Mouse (Mus musculus) c-Kit-negative CD71-positive TER-119-positive erythroid progenitor cells, embryonic 14.5 days (primary cell): Measurements from ENCODE around the gene Cdc42.

Source experiments
- DNase-seq: peaks from one replicate; pipeline ENCODE4 v3.0.0-alpha.2; 2013; ENCODE audit warnings: low read depth, low spot score

Cdc42 gene

DNA sequence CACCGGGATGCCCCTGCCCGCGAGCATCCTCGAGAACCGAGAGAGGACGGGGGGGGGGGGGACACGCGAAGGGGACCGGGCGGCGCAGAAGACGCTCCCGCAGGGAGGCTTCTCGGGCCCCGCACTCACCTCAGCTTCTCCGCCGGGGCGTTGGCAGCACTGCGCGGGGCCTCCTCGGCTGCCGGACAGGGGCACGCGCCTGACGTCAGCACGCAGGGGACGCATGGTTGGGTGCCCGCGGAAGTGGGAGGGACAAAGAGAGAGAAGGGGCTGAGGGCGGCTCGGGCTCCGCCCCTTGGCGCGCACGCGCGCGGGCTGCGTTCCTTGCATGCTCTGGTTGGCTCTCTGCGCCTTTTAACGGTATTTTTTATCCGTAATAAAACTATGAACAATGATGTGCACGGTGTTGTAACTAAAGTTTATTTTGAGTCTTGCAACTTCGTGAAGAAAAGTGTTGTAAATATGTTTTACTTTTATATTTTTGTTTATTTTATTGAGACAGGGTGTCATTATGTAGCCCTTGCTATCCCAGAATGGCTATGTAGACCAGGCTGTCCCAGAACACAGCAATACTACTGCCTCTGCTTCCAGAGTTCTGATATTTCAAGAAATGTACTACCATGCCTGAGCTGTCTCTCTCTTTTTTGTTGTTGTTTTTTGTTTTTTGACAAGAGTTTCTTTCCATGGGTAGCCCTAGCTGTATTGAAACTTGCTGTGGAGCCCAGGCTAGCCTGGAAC is at the start of gene Cdc42:
Gene Cdc42 (minus strand): TSS at position 204 of the 738 bp plus-strand sequence.
- peak; percentile 89 for DNase-seq

DNA sequence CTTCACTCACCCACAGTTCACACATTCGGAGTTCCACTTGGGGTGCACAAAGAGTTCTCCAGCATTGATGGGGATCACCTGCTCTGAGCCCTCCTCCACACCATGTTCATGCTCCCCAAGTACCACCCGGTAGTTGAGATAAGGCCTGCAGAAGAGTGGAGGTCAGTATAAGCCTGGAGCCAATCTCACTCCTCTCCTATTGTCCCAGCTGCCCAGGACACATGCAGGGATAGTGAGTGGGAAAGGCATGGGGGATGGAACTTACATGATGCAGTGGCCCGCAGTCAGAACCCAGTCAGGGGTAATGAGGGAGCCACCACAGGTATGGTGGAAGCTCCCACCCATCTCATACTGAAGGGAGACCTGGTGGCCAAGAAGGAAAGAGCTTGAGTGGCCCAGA is 48.1 kb upstream of the Cdc42 start:
- DNase-seq = no peak

DNA sequence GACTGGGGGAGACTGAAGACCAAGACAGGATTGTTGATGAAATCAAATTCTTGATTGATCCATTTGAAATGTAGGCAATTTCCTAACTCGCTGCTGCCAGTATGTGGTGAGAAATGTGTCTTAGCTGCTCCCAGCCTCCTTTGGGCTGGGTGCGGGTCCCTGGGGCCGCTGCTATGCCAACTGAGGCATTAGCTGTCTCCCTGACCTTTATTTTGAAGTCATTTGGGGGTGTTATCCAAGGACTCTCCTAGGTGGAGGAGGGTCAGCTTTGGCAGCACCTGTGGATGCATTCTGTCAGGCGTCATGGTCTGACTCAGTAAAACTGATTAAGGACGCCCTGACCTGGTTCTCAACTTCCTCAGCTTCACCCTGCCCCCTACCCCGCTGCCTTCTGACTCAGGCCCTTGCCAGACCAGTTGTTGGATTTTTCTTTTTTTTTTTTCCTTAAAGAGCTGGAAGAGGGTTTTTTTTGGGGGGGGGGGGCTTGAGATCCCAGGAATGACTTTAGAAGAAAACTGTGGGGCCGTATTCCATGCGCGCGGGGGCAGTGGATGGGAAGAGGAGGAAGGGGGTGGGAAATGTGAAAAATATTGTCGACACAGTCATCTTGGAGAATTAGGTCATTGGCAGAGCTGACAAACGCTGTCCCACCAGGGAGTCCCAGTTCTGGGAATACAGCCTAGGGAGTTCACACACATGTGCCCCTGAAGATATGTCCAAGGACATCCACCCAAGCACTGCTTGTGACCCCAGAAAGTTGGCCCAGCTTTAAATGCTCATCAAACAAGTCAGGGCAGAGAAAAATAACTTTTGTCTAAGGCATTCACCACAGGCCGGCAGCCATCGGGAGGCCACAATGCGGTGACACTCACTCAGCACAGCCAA is 39.4 kb upstream of the Cdc42 start:
- DNase-seq = no peak

DNA sequence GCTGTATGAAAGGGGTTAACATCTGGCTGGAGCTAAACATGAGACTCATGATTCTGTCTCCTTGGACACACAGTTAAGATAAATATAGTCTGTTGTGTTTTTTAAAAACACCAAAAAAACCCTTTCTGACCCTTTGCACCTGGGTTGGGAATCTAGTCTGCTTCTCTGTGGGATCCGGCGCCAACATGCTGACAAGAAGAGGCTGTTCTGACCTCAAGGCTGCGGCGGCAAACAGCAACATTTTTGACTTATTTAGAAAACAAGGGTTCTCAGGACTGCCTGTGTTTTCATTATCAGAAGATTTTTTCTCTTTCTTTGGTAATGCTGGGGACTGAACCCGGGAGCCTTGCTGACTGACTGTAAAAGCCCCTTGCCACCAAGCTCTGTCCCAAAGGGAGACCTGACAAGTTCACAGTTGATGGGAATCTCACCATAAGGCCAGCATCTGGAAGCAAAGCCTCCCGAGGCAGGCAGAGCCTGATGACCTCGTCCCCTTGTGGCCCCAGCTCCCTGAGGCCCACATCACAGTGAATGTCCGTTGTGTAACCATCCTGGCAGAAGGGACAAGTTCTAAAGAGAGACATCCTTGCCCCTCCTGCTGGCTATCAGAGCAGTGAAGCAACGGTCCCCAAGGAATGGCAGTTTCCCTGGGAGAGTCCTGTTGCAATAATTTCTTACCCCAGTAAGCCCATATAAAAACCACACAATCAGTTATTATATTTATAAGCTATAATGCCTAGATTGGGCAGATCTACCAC is 36.0 kb upstream of the Cdc42 start:
- DNase-seq = no peak

DNA sequence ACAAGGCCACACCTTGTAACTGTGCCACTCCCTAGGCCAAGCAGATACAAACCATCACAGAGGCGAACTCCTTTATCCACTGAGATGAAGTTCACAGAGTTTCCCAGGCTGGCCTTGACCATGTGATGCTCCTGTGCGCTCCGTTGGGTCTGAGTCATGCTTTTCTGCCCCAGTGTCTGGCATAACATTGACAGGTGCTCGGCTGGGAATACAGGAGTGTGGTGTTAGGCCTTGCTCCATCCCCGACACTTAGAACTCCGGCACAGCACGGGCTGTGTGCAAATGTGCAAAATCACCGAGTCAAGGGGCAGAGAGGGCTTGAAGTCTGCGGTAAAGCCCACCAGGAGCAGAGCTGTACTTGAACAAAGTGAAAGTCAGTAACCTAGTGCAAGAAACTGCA is 35.4 kb upstream of the Cdc42 start:
- DNase-seq = no peak

DNA sequence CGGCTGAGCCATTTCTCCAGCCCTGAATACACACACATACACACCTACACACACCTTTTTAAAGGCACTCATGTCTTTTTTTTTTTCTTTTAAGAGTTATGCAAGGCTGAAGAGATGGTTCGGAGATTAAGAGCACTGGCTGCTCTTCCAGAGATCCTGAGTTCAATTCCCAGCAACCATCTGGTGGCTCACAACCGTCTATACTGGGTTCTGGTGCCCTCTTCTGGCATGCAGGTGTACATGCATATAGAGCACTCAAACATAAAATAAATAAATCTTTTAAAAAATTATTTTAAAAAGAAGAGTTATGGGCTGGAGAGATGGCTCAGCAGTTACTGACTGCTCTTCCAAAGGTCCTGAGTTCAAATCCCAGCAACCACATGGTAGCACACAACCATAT is 33.8 kb upstream of the Cdc42 start:
- no peak for DNase-seq

DNA sequence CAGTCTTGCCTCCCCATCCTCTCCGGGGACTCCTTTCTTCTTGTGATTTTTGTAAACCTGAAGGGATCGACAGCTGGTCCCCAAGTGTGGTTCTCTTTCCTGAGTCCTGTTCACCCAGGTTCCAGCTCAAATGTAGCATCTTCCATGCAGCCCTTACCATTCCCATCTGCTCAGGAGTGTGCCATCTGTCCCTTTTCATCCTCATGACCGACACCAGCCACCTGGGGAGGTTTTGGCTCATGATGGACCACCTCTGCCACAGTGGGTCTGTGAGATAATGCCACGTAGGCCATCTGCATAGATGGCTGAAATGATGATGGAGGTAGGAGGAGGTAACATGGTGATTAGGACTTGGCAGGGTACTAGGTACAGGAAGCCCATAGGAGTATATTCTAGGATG is 32.7 kb upstream of the Cdc42 start:
- DNase-seq = no peak

DNA sequence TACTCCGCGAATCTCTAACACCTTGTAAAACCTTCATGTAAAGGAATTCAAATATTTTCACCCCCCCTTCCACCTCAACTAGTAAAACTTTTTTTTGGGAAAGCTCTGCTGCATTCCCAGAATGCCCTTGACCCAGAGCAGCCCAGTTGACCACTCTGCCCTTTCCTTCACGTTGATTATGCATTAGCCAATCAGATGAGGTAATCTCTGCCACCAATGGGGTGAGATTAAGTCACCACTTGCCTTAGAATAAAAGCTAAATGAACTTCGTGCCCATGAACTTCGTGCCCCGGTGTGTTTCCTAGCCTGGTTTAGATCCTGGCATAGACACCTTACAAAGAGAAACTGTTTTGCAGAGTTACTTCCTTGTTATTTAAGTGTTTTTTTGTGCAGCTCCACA is 31.5 kb upstream of the Cdc42 start:
- no peak for DNase-seq

DNA sequence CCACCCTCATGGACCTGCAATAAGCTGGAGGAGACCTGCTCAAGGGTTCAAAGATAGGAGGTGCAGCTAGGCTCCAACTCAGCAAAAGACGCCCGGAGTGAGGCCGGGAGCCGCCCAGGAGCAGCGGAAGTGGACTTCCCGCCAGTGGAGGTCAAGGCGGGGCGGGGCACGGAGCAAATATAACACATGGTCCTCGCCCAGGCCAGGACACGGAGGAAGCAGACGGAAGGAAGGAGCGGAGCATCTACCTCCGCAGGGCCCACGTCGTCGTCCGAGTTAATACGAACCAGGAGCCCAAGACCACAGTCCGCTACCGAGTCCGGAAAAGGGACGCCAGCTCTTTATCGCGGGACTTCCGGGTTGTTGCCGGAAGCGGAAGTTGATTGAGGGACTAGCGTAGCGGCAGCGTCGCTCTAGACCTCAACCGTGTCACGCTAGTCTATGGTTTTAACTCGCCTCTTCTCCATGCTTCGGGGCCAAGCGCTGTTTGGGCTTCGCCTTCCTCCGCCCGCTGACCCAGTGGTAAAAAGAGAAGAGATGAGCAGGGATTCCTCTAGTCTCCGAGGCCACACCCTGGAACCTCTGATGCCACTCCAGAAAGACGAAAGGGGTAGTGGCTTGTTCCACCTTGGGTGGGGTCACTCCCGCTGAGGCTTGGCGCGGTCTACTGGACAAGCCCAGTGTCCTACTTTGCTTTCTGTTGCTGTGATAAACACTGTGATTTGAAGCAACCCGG is 30.7 kb upstream of the Cdc42 start:
- DNase-seq = peak; percentile 83

DNA sequence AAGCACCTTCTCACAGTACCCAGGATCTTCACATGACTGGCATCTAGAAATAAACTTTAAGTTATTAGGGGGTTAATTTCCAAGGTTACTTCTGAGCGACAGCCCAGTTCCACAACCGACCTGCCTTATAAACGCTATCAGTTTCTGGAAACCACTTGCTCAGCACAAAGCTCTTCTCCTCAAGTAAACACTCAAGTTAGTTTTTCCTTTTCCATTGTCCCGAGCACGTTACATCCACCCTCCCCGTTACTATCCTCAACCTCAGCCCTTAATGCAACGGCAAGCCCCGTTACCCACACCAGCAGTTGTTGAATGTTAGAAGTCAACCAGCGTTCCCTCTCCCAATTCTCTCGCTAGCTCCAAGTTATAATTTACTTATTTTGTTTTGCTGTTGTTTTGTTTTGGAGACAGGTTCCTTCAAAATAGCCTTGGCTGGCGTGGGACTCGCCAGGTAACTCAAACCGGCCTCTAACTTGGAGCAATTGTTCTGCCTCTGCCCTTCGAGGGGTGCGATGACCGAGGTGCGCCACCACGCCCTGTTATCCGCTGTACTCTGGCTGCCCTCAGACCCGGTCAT is 30.1 kb upstream of the Cdc42 start:
- peak; percentile 12 for DNase-seq

DNA sequence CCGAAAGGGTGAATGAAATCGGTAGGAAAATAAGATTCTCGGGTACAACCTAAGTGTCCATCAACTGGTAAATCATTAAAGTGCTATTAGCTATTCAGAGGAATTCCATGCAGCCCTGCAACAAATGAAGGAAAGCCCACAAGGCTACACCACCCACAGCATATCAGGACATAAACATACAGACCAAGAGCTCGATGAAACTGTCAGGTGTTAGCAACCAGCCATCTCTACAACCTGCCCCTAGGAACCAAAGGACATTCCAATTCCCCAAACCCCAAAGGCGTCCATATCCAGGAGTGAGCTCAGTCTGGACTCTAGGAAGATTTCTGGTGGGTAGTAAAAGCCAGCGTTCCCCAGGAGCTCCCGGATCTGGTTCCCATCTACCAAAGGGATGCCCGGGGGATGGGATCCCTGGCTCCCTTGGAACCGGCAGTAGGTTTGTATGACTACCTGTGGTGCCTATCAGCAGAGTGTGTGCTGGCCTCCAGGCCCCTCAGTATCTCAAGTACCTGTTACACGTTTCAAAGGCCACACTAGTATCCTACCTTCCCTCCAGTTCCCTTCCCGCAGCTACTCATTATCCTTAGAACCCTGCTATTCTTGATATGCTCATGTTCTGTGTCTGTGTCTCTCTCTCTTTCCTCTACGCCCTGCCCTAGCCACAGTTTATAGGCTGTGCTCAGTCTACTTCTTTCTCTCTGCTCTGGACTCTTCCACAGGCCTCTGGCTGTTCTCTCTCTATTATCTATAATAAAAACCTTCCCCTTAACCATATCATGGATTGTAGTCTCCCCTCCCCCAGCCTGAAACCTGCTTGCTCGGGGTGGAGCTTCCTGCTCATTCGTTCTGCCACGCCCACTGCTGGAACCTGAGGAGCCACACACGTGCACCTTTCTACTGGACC is 23.4 kb upstream of the Cdc42 start:
- no peak for DNase-seq

DNA sequence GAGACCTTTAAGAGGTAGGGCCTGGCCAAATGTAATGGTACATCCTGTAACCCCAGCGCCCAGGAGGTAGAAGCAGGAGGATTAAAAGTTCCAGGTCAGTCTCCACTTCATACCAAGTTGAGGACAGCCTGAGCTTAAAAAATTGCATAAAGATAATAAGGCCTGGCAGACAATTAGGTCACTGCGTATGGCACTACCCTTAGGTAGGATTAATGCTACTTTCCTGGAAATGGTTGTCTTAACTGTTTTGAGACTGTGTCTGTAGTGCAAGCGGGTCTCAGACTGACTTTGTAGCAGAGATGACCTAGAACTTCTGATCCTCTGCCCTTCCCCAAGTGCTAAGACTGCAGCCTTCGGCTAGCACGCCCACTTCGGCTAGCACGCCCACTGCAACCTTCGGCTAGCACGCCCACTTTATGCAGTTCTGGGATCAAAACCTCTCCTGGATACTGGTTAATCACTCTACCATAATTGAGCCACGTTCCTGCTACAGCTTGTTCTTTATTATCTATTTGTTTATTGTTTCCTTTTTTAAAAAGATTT is 22.3 kb upstream of the Cdc42 start:
- no peak for DNase-seq

DNA sequence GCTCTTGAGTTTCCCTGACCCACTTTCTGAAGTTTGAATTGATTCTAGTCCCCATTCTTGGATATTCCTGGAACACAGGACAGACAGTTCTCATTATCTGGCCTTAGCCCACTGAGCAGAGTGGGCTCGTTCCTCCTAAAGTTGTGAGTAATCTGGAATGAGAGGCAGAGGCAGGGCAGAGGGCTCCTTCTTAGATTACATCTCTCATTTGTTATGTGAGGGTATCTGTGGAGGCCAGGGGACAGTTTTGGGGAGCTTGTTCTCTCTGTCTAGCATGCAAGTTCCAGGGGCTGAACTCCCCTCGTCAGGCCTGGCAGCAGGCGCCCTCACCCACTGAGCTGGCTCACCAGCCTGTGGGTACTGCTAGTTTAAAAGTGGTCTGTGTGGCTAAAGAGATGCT is 21.6 kb upstream of the Cdc42 start:
- no peak for DNase-seq

DNA sequence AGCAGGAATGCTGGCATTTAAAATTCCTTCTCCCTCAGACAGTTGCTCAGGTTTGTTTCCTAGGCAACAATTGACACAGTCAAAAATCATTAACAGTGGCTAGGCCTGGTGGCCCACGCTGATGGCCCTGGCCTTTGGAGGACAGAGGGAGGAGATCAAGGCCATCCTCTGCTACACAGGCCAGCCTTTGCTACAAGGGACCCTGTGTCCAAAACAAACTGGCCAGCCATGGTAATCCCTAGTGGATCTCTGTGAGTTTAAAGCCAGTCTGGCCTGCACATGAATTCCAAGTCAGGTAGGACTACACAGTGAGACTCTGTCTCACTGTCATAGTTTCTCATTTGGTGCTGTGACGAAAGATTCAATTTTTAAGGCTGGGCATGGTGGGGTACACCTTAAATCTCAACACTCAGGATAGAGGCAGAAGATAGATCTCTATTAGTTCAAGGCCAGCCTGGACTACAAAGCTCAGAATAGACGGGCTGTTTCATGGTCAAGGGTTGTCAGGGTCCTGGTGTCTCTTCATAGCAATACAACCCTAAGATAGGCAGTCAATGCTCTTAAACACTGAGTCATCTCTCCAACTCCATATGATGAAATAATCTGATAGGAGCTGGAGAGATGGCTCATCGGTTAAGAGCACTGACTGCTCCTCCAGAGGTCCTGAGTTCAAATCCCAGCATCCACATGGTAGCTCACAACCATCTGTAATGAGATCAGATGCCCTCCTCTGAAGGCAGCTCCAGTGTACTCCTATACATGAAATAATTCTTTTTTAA is 20.2 kb upstream of the Cdc42 start:
- no peak for DNase-seq

DNA sequence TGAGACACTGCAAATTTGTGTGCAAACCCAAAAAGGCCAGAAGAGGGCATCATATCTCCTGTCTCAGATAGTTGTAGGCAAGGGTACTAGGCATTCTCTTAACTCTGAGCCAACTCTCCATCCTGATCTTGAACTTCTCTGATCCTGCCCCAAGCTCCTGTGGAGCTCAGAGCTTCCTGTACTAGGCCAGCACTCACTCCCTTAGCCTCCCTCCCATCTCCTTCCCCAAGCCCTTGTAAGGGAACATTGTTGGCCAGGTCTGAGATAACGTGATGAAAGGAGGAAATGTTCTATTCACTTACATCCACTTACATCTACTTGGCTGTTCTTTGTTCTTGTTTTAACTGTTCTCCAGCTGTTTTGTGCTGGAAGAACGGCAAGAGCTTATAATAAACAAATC is 19.3 kb upstream of the Cdc42 start:
- no peak for DNase-seq

DNA sequence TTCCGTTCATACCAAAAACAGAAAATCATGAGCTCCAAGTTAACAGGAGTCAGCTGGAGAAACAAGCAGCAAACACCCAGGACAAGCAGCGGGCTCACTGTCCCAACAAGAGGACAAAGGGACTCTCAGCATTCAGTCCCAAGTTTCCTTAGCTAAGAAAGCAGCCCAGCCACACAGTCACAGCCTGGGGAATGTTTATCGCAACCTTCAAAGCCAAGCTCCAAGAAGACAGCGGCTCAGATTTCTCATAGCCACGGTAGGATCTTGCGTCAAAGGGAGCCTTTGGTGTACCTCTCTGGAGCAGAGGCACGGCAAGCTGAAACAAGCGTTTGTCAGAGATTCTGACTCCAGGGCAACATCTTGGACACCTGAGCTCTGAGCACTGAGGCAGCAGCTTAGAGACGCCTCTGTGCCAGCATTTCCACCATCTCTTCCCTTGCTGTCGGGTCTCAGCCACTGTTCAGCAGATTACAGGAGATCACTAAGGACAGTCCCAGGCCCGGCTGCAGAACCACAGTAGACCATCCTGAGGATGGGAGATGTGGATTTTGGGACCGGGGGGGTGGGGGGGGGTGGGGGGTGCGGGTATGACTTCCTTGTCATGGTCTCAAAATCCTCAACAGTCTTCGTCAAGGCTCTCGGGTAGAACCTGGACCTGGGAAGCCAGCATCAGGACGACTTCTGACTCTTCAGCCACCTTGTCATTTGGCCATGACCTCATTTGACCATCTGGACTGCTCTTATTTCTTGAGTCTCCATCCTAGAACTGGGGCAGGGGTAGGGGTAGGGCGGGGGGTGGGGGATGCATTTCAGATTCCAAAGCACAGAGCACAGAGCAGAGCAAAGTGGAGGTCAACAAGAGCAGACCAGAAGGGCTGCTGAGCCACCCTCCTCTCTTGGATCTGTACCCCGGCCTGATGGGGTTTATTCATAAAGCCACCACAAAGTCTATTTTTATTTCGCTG is 18.1 kb upstream of the Cdc42 start:
- no peak for DNase-seq

DNA sequence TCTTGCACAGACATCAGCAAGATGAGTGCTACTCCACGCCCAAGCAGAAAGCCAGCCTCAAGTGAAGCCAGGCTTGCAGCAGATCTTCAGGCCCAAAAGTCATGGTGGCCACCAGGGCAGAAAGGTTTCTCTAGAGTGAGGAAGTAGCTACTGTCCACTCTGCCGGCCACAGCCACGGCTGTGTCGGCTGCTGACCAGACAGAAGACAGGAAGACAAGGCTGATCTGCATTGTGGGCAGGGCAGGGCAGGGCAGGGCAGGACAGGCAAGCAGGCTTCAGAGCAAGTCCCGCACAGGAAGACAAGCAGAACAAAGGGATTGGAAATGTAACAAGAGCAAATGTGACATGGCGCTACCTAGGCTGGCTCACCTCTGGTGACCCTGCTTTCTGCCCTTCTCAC is 16.2 kb upstream of the Cdc42 start:
- no peak for DNase-seq
